Mouse (Mus musculus) CH12.LX (cell line): ENCODE data around the gene Dlg2. TPM values are rescaled to one million over a fixed set of nuclear protein-coding genes. Genes with fewer than 3 reads are reported as not detected.

Experiments used
- DNase-seq: peaks from one replicate; pipeline ENCODE4 v3.0.0-alpha.2; 2013; ENCODE audit errors: extremely low read depth
- H3K27ac ChIP-seq: 2 replicates; pipeline ENCODE4 v1.5.1; 2012; ENCODE audit warnings: low read depth, mild to moderate bottlenecking, control low read depth, moderate library complexity; ENCODE audit not compliant: insufficient read depth
- H3K27me3 ChIP-seq: replicated peaks from 2 replicates; pipeline ENCODE3; 2012; ENCODE audit warnings: inconsistent platforms
- H3K36me3 ChIP-seq, 2 experiments: replicated peaks in 1 of 2; 2 replicates each; pipeline versions ENCODE3 to v1.6.1; 2012; ENCODE audit warnings: inconsistent platforms in 1 of 2, low read length in 1 of 2, mild to moderate bottlenecking in 1 of 2, mixed read lengths in 1 of 2, moderate library complexity in 1 of 2; ENCODE audit not compliant: control insufficient read depth in 1 of 2, insufficient read depth in 1 of 2
- H3K4me1 ChIP-seq, 2 experiments: 2 replicates each; pipeline ENCODE4 v1.6.1; 2012; ENCODE audit warnings: inconsistent platforms in 1 of 2, moderate library complexity in 1 of 2; ENCODE audit not compliant: insufficient read depth in 2 of 2, control insufficient read depth in 1 of 2
- H3K4me2 ChIP-seq: 2 replicates; pipeline ENCODE4 v1.6.1; 2012; ENCODE audit warnings: low read depth, mild to moderate bottlenecking, control low read depth; ENCODE audit not compliant: poor library complexity, insufficient read depth, severe bottlenecking
- H3K4me3 ChIP-seq, 3 experiments: fragments of 150-350 bp in 1 of 3; sonication (generic) in 1 of 3; replicated peaks in 1 of 3; 2 replicates each; pipeline versions ENCODE3 to v1.5.1; 2011 to 2012; ENCODE audit warnings: low read depth in 2 of 3, low read length in 2 of 3, mild to moderate bottlenecking in 2 of 3, moderate library complexity in 2 of 3, control low read depth in 1 of 3, improper control_type of control experiment in 1 of 3, inconsistent platforms in 1 of 3, mixed read lengths in 1 of 3; ENCODE audit not compliant: poor library complexity in 1 of 3
- H3K79me2 ChIP-seq: replicated peaks from 2 replicates; pipeline ENCODE4 v1.6.1; 2012; ENCODE audit warnings: mild to moderate bottlenecking, moderate library complexity; ENCODE audit not compliant: control insufficient read depth, poor library complexity, insufficient read depth, severe bottlenecking; ENCODE audit errors: extremely low read depth
- H3K9ac ChIP-seq: 2 replicates; pipeline ENCODE4 v1.6.1; 2012; ENCODE audit warnings: low read depth, mild to moderate bottlenecking, control low read depth, moderate library complexity; ENCODE audit not compliant: insufficient read depth
- H3K9me3 ChIP-seq: replicated peaks from 2 replicates; pipeline ENCODE3; 2012; ENCODE audit warnings: low read length, inconsistent platforms, mixed read lengths
- BHLHE40 ChIP-seq: IDR thresholded peaks from 2 replicates; pipeline ENCODE4 v1.6.1; 2011; ENCODE audit warnings: mild to moderate bottlenecking, low read depth, low read length, improper control_type of control experiment
- CHD2 ChIP-seq: IDR thresholded peaks from 2 replicates; pipeline ENCODE4 v1.6.1; 2011; ENCODE audit warnings: low read length, improper control_type of control experiment
- ELF1 ChIP-seq: IDR thresholded peaks from 2 replicates; pipeline ENCODE4 v1.6.1; 2014; ENCODE audit warnings: low read depth, mild to moderate bottlenecking, inconsistent platforms, low read length, improper control_type of control experiment
- EP300 ChIP-seq: IDR thresholded peaks from 2 replicates; pipeline ENCODE4 v1.6.1; 2011; ENCODE audit warnings: low read length, improper control_type of control experiment
- ETS1 ChIP-seq: conservative IDR thresholded peaks from 2 replicates; pipeline ENCODE4 v1.6.1; 2012; ENCODE audit warnings: low read depth, mild to moderate bottlenecking, inconsistent platforms, low read length, improper control_type of control experiment, moderate library complexity
- HCFC1 ChIP-seq: IDR thresholded peaks from 2 replicates; pipeline ENCODE4 v1.6.1; 2012; ENCODE audit warnings: low read depth, mild to moderate bottlenecking, inconsistent platforms, low read length, improper control_type of control experiment
- IRF4 ChIP-seq: IDR thresholded peaks from 2 replicates; pipeline ENCODE4 v1.6.1; 2014; ENCODE audit warnings: low read depth, mild to moderate bottlenecking, inconsistent platforms, low read length, improper control_type of control experiment
- JUND ChIP-seq: conservative IDR thresholded peaks from 2 replicates; pipeline ENCODE4 v1.6.1; 2011; ENCODE audit warnings: low read depth, low read length, improper control_type of control experiment
- MAFK ChIP-seq: IDR thresholded peaks from 2 replicates; pipeline ENCODE4 v1.6.1; 2011; ENCODE audit warnings: low read length, improper control_type of control experiment; ENCODE audit not compliant: insufficient replicate concordance
- MAZ ChIP-seq: IDR thresholded peaks from 2 replicates; pipeline ENCODE4 v1.6.1; 2012; ENCODE audit warnings: low read depth, mild to moderate bottlenecking, inconsistent platforms, low read length, improper control_type of control experiment, moderate library complexity
- MEF2A ChIP-seq: IDR thresholded peaks from 2 replicates; pipeline ENCODE4 v1.6.1; 2014; ENCODE audit warnings: low read depth, mild to moderate bottlenecking, inconsistent platforms, low read length, improper control_type of control experiment, borderline replicate concordance
- MXI1 ChIP-seq: IDR thresholded peaks from 2 replicates; pipeline ENCODE4 v1.6.1; 2011; ENCODE audit warnings: mild to moderate bottlenecking, low read depth, low read length, improper control_type of control experiment
- NELFE ChIP-seq: IDR thresholded peaks from 2 replicates; pipeline ENCODE4 v1.6.1; 2011; ENCODE audit warnings: low read depth, low read length, improper control_type of control experiment
- NRF1 ChIP-seq: IDR thresholded peaks from 2 replicates; pipeline ENCODE4 v1.6.1; 2014; ENCODE audit warnings: low read depth, mild to moderate bottlenecking, inconsistent platforms, low read length, improper control_type of control experiment, moderate library complexity
- POLR2AphosphoS2 ChIP-seq: IDR thresholded peaks from 2 replicates; pipeline ENCODE4 v1.6.1; 2011; ENCODE audit warnings: low read depth, low read length, improper control_type of control experiment
- RAD21 ChIP-seq: IDR thresholded peaks from 2 replicates; pipeline ENCODE4 v1.6.1; 2011; ENCODE audit warnings: low read depth, mild to moderate bottlenecking, low read length, improper control_type of control experiment, moderate library complexity
- RCOR1 ChIP-seq: conservative IDR thresholded peaks from 2 replicates; pipeline ENCODE4 v1.6.1; 2012; ENCODE audit warnings: low read depth, mild to moderate bottlenecking, inconsistent platforms, low read length, improper control_type of control experiment
- SIN3A ChIP-seq: IDR thresholded peaks from 2 replicates; pipeline ENCODE4 v1.6.1; 2012; ENCODE audit warnings: low read length, improper control_type of control experiment, inconsistent platforms
- TBP ChIP-seq: conservative IDR thresholded peaks from 2 replicates; pipeline ENCODE4 v1.6.1; 2011; ENCODE audit warnings: low read depth, low read length, improper control_type of control experiment
- TCF12 ChIP-seq: IDR thresholded peaks from 2 replicates; pipeline ENCODE4 v1.6.1; 2014; ENCODE audit warnings: low read depth, mild to moderate bottlenecking, inconsistent platforms, low read length, improper control_type of control experiment
- USF1 ChIP-seq: IDR thresholded peaks from 2 replicates; pipeline ENCODE4 v1.6.1; 2014; ENCODE audit warnings: low read depth, mild to moderate bottlenecking, inconsistent platforms, low read length, improper control_type of control experiment
- ZKSCAN1 ChIP-seq: IDR thresholded peaks from 2 replicates; pipeline ENCODE4 v1.6.1; 2012; ENCODE audit warnings: low read depth, inconsistent platforms, low read length, improper control_type of control experiment, borderline replicate concordance
- ZMIZ1 ChIP-seq: IDR thresholded peaks from 2 replicates; pipeline ENCODE4 v1.6.1; 2012; ENCODE audit warnings: low read depth, mild to moderate bottlenecking, inconsistent platforms, low read length, improper control_type of control experiment
- ZNF384 ChIP-seq: IDR thresholded peaks from 2 replicates; pipeline ENCODE4 v1.6.1; 2012; ENCODE audit warnings: low read depth, low read length, improper control_type of control experiment, inconsistent platforms
- dilution Hi-C: fragments of 300-500 bp; cut with MboI; formaldehyde crosslinking; loops from 2 replicates; pipeline ENCODE4 v1.14.3; 2020; ENCODE audit warnings: low sequenced_read_pairs; ENCODE audit not compliant: extremely low pct_unique_long_range_greater_than_20kb, extremely low pct_ligation_motif_present
- in situ Hi-C: fragments of 300-500 bp; cut with MboI; formaldehyde crosslinking; loops from 3 replicates; pipeline ENCODE4 v1.14.3; 2019; ENCODE audit warnings: low sequenced_read_pairs, low pct_ligation_motif_present, low pct_unique_long_range_greater_than_20kb, mixed read lengths
- polyA plus RNA-seq: library from polyadenylated mRNA; unstranded; fragments of >175 nt; gene quantifications from 2 replicates; pipeline ENCODE4 v1.2.1, GENCODE M21; 2012; ENCODE audit warnings: low read depth; ENCODE audit not compliant: insufficient read length
- total RNA-seq, 2 experiments: library from RNA; depleted of rRNA; stranded (reverse); fragments of 300-350 nt in 1 of 2; fragments of >200 nt in 1 of 2; gene quantifications; 2 replicates each; pipeline ENCODE4 v1.2.3; 2012 to 2014

The Dlg2 gene
- total and polyA plus RNA-seq, 3 experiments, result 0.36 TPM; not detected in 2

- no peaks in the 10 kb centered on the region for H3K27me3 ChIP-seq
- no peak overlapping the region for H3K4me3 ChIP-seq
- H3K9ac ChIP-seq, result no peak overlapping the region
- in situ Hi-C loops, result no loop called here
- H3K4me1 ChIP-seq, result no peaks in the 10 kb centered on the region
- no peak for DNase-seq
- no peaks in the 10 kb centered on the region for H3K36me3 ChIP-seq
- no peak overlapping the region for H3K27ac ChIP-seq
- dilution Hi-C loops, result no loop called here
- TF ChIP-seq MXI1 (no peak), SIN3A (no peak), HCFC1 (no peak), POLR2AphosphoS2 (no peak), BHLHE40 (no peak), RAD21 (no peak), USF1 (no peak)
- H3K4me2 ChIP-seq, result no peak overlapping the region
- no peaks in the 10 kb centered on the region for H3K9me3 ChIP-seq
- no peaks in the 10 kb centered on the region for H3K79me2 ChIP-seq
These were observed 1479.1 kb downstream of the Dlg2 start for GRCm38 (mm10) chr7:91955584-91955983.

GRCm38 (mm10) chr7:91962956-91963355 lies 1486.5 kb downstream of the Dlg2 start:
- no peak overlapping the region for H3K9ac ChIP-seq
- H3K4me3 ChIP-seq, result no peak overlapping the region
- H3K9me3 ChIP-seq, result no peaks in the 10 kb centered on the region
- no peak overlapping the region for H3K27ac ChIP-seq
- no peaks in the 10 kb centered on the region for H3K27me3 ChIP-seq
- in situ Hi-C loops (no loop called here), dilution Hi-C loops (no loop called here)
- no peaks in the 10 kb centered on the region for H3K4me1 ChIP-seq
- no peaks in the 10 kb centered on the region for H3K79me2 ChIP-seq
- no peak overlapping the region for H3K4me2 ChIP-seq
- DNase-seq, result no peak
- H3K36me3 ChIP-seq, result no peaks in the 10 kb centered on the region
- no peak for TF ChIP-seq ETS1
- TF ChIP-seq RCOR1, result no peak
- no peak for TF ChIP-seq JUND
- TF ChIP-seq MXI1, result no peak
- TF ChIP-seq, all 38 proteins: peak for 0

GRCm38 (mm10) chr7:91972970-91973369 lies 1496.5 kb downstream of the Dlg2 start:
- no peak overlapping the region for H3K4me3 ChIP-seq
- no peak overlapping the region for H3K4me2 ChIP-seq
- dilution Hi-C loops, result no loop called here
- no peak overlapping the region for H3K9ac ChIP-seq
- H3K9me3 ChIP-seq, result no peaks in the 10 kb centered on the region
- H3K36me3 ChIP-seq, result no peaks in the 10 kb centered on the region
- no peaks in the 10 kb centered on the region for H3K4me1 ChIP-seq
- H3K27ac ChIP-seq, result no peak overlapping the region
- no peaks in the 10 kb centered on the region for H3K27me3 ChIP-seq
- in situ Hi-C loops, result no loop called here
- TF ChIP-seq MEF2A (no peak), ELF1 (no peak), EP300 (no peak), TCF12 (no peak), NELFE (no peak), BHLHE40 (no peak), MAZ (no peak), ZNF384 (no peak), IRF4 (no peak), ZMIZ1 (no peak), ZKSCAN1 (no peak), CHD2 (no peak), NRF1 (no peak), USF1 (no peak), TBP (no peak), MAFK (no peak)
- no peaks in the 10 kb centered on the region for H3K79me2 ChIP-seq
- no peak for DNase-seq
